Mouse (Mus musculus) ES-Bruce4 (cell line): ENCODE results near the gene Upf2.

Experiments used
- CTCF ChIP-seq: IDR thresholded peaks from one replicate; pipeline ENCODE4 v1.8.1; 2011; ENCODE audit warnings: low read depth, low read length
- EP300 ChIP-seq: IDR thresholded peaks from 2 replicates; pipeline ENCODE4 v1.6.1; 2011; ENCODE audit warnings: low read depth, low read length; ENCODE audit not compliant: insufficient read depth
- POLR2A ChIP-seq: IDR thresholded peaks from one replicate; pipeline ENCODE4 v1.8.1; 2011; ENCODE audit warnings: low read length; ENCODE audit not compliant: insufficient read depth

DNA sequence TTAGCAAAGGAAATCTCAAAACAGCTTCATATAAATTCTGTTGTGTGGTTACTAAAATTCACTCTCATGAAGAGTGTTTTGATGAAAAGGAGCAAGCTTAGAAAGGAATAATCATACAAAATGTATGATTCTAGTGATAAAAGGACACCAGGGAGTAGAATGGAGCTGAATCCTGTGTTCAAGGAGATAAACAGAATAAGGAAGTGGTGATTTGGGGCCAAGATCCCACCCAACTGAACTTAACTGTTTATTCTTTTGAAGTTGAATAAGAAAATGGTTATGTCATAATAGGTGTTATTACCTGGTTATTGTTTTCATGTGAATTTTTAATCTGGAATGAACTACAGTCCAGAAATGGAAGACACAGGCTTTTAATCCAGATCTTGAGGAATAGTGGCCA, 69.3 kb downstream of the Upf2 start:
- no peak for TF ChIP-seq POLR2A
- no peak for TF ChIP-seq CTCF
- TF ChIP-seq EP300, result no peak
